Mouse (Mus musculus) cerebral cortex, adult 2 months (tissue): ENCODE data around the gene Dap.

Experiments used
- WGBS: fragments of 180-500 bp; shearing (Covaris S2); methylation state at CpG from one replicate; pipeline ENCODE4 v1.1.7; 2018; 5-methylcytosine and 5-hydroxymethylcytosine counted together

The Dap gene

GRCm38 (mm10) chr15:31262361-31262760, 38.2 kb downstream of the Dap start:
- WGBS, result 81% methylated on average over 9 of the region's 9 CpGs

- WGBS, result 28% methylated on average over 6 of the region's 6 CpGs
Observed at GRCm38 (mm10) chr15:31264827-31265226, 40.7 kb downstream of the Dap start.

- WGBS, result 90% methylated on average over 8 of the region's 8 CpGs
Observed at GRCm38 (mm10) chr15:31265404-31265803, 41.3 kb downstream of the Dap start.

GRCm38 (mm10) chr15:31265845-31266244, 41.7 kb downstream of the Dap start:
- WGBS, result 90% methylated on average over 12 of the region's 12 CpGs

GRCm38 (mm10) chr15:31268148-31268547, 44.0 kb downstream of the Dap start:
- WGBS, result 92% methylated on average over 6 of the region's 6 CpGs

- WGBS, result 90% methylated on average over 4 of the region's 4 CpGs
Observed at GRCm38 (mm10) chr15:31269558-31269957, 45.4 kb downstream of the Dap start.

GRCm38 (mm10) chr15:31272695-31273094, 48.6 kb downstream of the Dap start:
- WGBS, result 87% methylated on average over 7 of the region's 7 CpGs

GRCm38 (mm10) chr15:31273509-31273908, 49.4 kb downstream of the Dap start:
- 89% methylated on average over 10 of the region's 10 CpGs for WGBS

- 57% methylated on average over 4 of the region's 4 CpGs for WGBS
Observed at GRCm38 (mm10) chr15:31278090-31278489, 54.0 kb downstream of the Dap start.

- 81% methylated on average over 2 of the region's 2 CpGs for WGBS
Observed at GRCm38 (mm10) chr15:31279120-31279519, 55.0 kb downstream of the Dap start.

- WGBS, result 82% methylated on average over 6 of the region's 6 CpGs
Observed at GRCm38 (mm10) chr15:31279577-31280004, 55.5 kb downstream of the Dap start.

- 91% methylated on average over 5 of the region's 5 CpGs for WGBS
Observed at GRCm38 (mm10) chr15:31280059-31280458, 55.9 kb downstream of the Dap start.

GRCm38 (mm10) chr15:31280683-31281082, 56.6 kb downstream of the Dap start:
- WGBS, result 93% methylated on average over 2 of the region's 2 CpGs

- 89% methylated on average over 13 of the region's 13 CpGs for WGBS
Observed at GRCm38 (mm10) chr15:31281830-31282229, 57.7 kb downstream of the Dap start.

GRCm38 (mm10) chr15:31282353-31282752, 58.2 kb downstream of the Dap start:
- WGBS, result 93% methylated on average over 3 of the region's 3 CpGs

- WGBS, result 64% methylated on average over 5 of the region's 5 CpGs
Observed at GRCm38 (mm10) chr15:31284142-31284541, 60.0 kb downstream of the Dap start.

- WGBS, result 37% methylated on average over 17 of the region's 17 CpGs
Observed at GRCm38 (mm10) chr15:31284922-31285631, 61.0 kb downstream of the Dap start.

- 76% methylated on average over 3 of the region's 3 CpGs for WGBS
Observed at GRCm38 (mm10) chr15:31285695-31286094, 61.6 kb downstream of the Dap start.

- WGBS, result 59% methylated on average over 3 of the region's 3 CpGs
Observed at GRCm38 (mm10) chr15:31292627-31293026, 68.5 kb downstream of the Dap start.

GRCm38 (mm10) chr15:31294311-31294710, 70.2 kb downstream of the Dap start:
- 60% methylated on average over 2 of the region's 2 CpGs for WGBS

- 35% methylated on average over 40 of the region's 40 CpGs for WGBS
Observed at GRCm38 (mm10) chr15:31296882-31297776, 73.0 kb downstream of the Dap start.

- WGBS, result 43% methylated on average over 13 of the region's 13 CpGs
Observed at GRCm38 (mm10) chr15:31297777-31298137, 73.6 kb downstream of the Dap start.
